Mouse (Mus musculus) embryonic fibroblast, embryonic 13.5 days (primary cell): ENCODE results near the gene Ak4.

Experiments
- CTCF ChIP-seq: IDR thresholded peaks from 2 replicates; pipeline ENCODE4 v1.5.1; 2011; ENCODE audit warnings: mild to moderate bottlenecking, control low read depth, low read length, moderate library complexity, borderline replicate concordance; ENCODE audit not compliant: insufficient read depth
- POLR2A ChIP-seq: IDR thresholded peaks from 2 replicates; pipeline ENCODE4 v1.6.1; 2011; ENCODE audit warnings: low read depth, mild to moderate bottlenecking, control low read depth, low read length, moderate library complexity

DNA sequence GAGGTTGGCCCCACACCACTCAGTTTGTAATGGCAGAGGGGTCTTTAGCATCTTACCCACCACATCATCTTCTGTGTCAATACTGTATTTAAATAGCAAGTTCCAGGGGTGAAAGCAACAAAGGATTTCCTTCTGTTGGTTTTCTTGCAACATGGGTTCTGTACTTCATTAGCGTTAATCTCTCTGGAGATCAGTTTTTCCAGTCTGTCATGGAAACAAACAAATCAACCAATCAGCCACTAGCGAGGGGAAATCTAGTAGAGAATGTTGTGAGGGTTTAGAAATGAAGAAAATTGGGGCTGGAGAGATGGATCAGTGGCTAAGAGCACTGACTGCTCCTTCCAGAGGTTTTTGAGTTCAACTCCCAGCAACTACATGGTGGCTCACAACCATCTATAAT lies 86.9 kb downstream of the Ak4 start:
- no peak for TF ChIP-seq POLR2A
- no peak for TF ChIP-seq CTCF
